Mouse (Mus musculus) monocyte, adult 5-6 weeks (primary cell): Measurements from ENCODE around the gene Sstr5. TPM values are rescaled to one million over a fixed set of nuclear protein-coding genes. Genes with fewer than 3 reads are reported as not detected.
A peak's percentile ranks its signal among the peaks of the same experiment; 100 is the strongest.

Source experiments
- ATAC-seq: fragments of 153-309, 156-312 bp; replicated peaks from 2 replicates; pipeline ENCODE4 v1.8.0; 2017; ENCODE audit warnings: mild to moderate bottlenecking; ENCODE audit not compliant: low TSS enrichment, insufficient number of reproducible peaks, severe bottlenecking, poor library complexity, low FRiP score
- total RNA-seq: library from RNA; stranded (forward); fragments of 200-1000, 200-491, 200-594 nt; gene quantifications from 3 replicates; pipeline ENCODE4 v1.2.3, GENCODE M21; 2017

The Sstr5 gene
- total RNA-seq, result not detected in 3 replicates

- no peak for ATAC-seq
Observed at GRCm38 (mm10) chr17:25497013-25497412, at the start of gene Sstr5. TSS of gene Sstr5 (minus strand) at chr17:25497288.

DNA sequence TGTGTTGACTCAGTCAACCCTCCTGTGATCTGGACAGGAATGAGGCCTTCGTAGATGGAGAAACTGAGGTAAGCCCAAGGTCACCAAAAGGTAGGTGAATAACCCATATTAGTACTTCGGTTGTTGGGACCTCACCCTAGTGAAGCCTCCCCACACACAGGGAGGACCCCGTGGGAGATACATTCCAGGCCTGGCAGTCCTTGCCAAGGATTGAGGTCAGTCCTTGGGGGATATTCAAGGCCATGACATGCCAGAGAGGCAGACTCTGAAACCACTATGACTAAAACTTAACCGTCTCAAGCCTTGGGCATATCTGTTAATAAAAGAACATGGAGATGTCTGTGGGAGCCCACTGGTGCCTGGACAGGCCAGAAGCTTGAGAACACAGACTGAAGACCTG is 44.7 kb upstream of the Sstr5 start:
- no peak for ATAC-seq

GRCm38 (mm10) chr17:25540731-25541130 is 43.6 kb upstream of the Sstr5 start:
- no peak for ATAC-seq

DNA sequence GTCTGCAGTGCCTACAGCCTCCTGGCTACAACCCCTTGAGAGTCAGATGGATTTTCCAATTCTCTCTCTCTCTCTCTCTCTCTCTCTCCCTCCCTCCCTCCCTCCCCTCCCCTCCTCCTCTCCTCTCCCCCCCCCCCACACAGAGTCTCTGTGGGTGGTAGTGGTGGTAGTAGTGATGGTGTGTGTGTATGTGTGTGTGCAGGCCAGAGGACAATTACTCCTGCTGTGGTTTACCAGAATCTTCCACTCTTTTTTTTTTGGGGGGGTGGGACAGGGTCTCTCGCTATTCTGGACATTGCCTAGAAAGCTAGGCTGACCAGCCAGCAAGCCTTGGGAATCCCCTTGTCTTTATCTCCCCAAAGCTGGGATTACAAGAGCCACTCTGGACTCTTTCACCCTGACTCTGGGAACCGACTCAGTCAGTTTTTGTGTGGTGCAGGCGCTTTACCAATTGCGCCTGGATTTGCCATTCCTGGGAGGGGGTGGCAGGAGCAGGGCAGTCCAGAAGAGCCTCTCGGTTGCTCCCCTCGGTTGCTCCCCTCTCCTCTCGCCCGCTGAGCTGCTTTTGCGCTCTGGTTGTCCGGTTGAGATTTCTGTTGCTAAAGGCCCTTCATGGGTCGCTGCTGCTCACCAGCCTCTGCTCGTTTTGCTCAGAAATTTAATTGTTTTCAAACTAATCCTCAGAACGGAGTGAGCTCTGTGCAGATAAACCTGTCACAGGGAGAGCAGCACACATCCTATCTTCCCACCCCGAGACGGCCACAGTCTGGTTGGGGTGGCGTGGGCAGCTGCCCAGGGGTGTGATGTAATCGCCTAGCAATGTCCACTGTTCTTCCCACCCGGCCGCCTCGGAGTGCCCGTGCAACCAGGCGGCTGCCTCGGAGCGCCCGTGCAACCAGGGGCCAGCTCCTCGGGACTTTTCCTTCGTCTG is 42.1 kb upstream of the Sstr5 start:
- ATAC-seq, result no peak

GRCm38 (mm10) chr17:25530357-25531022 is 33.4 kb upstream of the Sstr5 start:
- ATAC-seq, result no peak

- ATAC-seq, result no peak
Observed at GRCm38 (mm10) chr17:25522080-25522479, 25.0 kb upstream of the Sstr5 start.

GRCm38 (mm10) chr17:25520492-25520891 is 23.4 kb upstream of the Sstr5 start:
- no peak for ATAC-seq

DNA sequence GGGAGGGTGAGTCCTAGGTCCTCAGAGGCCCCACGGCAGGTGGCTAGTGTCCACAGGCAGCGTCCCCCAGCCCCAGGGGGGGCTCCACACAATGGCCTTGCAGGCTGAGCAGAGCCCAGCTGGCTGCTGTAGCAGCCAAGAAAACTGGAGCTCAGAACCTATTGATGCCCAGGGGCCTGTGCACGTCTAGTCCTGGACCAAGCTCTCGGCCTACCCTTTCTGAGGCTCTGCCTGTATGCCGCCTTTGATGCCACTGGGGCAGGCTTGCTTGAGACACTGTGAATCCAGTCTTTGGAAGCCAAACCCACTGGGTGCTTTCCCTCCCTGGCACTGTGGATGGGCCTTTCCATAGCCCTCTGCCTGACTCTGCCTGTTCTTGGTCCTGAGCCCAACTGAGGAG is 22.4 kb upstream of the Sstr5 start:
- ATAC-seq, result no peak

GRCm38 (mm10) chr17:25518144-25518543 is 21.1 kb upstream of the Sstr5 start:
- no peak for ATAC-seq

GRCm38 (mm10) chr17:25516315-25516714 is 19.2 kb upstream of the Sstr5 start:
- ATAC-seq, result no peak

- no peak for ATAC-seq
Observed at GRCm38 (mm10) chr17:25514055-25514454, 17.0 kb upstream of the Sstr5 start.

DNA sequence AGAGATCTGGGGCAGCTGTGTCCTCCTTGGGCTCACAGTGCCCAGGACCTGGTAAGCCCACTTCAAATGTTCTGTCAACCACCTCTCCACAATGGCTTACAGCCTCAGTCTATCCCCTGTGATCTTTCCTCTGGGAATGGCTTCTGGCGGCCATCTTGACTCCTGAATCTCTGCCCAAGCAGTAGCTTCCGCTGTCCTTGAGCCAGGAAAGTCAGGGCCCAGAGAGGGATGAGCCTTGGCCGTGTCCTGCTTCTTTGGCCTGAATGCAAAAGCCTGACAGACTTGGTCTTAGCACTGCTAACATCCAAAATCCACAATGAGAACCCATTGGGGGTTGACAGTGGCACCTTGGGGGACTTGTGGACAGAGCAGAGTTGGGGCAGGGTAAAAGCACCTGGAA is 14.8 kb upstream of the Sstr5 start:
- no peak for ATAC-seq

GRCm38 (mm10) chr17:25510074-25510830 is 13.2 kb upstream of the Sstr5 start:
- no peak for ATAC-seq

DNA sequence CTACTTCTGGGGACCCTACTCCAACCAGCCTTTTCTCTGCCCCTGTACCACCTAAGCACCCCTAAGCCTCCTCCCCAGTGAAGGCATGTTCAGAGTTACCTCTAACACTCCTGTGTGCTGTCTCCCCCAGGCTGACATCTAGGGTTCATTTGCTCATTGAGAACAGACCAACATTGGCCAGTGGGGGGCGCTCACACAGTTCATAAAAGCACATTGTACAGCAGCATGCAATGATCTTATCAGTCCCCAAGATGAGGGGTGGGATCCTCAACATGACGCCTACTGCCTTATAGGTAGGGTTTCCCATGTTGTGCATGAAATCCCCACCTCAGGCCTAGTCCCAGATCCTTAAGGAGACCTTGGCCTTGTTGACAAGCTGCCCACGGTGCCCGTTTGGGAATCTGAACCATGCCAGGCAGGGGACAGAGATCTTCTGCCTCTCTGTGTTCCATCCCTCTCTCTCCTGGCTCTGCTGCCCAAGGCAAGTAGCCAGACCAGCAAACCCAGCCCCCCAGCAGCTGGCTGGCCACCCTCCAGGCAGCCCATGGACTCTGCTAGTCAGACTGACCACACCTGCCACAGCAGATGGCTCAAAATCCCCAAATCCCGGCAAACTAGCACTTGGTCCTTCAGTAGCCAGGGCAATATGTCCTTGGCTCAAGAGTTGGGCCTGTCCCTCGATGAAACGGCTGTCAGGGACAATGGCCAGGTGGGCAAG is 11.9 kb upstream of the Sstr5 start:
- no peak for ATAC-seq

GRCm38 (mm10) chr17:25507799-25508198 is 10.7 kb upstream of the Sstr5 start:
- peak; percentile 51; the same call in 1 of the 2 replicates for ATAC-seq

DNA sequence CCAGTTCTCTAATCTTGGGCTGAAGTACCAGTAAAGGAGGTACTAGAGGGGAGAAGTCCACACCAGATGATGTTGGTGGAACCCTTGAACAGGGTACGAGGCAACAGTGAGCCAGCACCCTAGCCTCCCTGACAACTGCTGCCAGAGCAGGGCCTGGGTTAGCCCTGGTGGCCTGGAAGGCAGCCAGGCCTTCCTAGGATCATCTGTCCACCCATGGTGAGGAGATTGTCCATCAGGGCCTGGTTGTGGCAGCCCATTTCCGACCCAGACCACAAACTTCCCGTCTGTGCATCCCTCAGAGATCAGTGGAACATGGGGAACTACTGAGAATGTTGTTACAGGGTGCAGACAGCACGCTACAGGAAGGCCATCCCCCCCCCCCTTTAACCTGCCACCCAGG is 5.5 kb upstream of the Sstr5 start:
- ATAC-seq, result no peak

DNA sequence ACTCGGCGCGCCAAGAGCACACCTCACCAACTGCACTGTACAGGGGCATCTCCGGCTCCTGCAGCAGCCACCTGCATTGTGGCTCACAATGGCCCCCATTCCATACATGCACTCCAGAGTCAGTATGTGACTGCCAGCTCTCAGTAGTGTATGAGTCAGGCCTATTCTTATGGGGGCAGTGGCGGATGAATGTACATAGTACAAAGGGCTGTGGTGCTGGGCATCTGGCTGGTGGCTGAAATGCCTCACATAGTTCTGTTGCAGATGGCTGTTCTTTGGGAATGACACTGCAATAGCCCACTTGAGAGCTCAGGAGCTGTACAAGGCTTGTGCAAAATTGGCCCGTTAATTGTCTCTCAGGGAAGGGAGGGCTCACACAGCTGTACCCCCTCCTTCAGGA is 15.0 kb downstream of the Sstr5 start:
- no peak for ATAC-seq

DNA sequence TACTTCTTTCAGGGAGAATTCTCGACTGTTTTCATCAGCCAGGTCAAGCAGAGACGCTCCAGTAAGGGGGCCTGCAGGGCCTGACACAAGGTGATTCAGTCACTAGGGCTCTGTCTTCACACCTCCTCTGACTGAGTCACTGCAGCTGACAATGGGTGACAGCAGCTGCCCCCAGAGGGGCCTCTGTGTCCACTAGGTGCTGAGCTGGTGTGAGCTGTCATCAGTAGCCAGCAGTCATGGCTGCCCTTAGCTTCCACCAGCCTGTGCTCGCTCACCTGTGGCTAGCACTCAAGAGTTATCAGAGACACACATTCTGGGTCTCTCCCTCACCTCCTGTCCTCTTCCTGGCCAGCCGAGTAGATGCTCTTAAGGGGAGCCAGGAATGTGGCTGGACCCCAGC is 16.3 kb downstream of the Sstr5 start:
- no peak for ATAC-seq

DNA sequence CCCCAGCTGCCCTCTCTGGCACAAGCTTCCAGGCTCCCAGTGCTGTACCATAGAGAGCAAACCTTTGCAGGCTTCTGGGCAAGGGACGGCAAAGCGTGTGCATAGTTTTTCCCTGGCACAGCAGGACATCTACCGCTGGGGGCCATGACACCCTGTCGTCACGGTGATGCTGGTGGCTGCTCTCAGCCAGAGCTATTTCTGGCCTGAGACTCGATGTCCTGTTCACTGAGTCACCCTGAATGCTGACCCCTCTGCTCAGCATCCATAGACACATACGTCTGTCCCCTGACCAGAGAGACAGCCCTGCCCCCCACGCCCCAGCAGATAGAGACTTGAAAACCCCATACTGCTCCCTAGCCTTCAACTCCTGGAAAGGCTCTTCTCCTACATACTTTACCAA is 16.9 kb downstream of the Sstr5 start:
- no peak for ATAC-seq
